Mouse (Mus musculus): ENCODE measurements around the gene Pinlyp. TPM values are rescaled to one million over a fixed set of nuclear protein-coding genes. Genes with fewer than 3 reads are reported as not detected.

Pinlyp gene
- polyA plus RNA-seq, 1 experiment from 2014 or later: 0.26 TPM

DNA sequence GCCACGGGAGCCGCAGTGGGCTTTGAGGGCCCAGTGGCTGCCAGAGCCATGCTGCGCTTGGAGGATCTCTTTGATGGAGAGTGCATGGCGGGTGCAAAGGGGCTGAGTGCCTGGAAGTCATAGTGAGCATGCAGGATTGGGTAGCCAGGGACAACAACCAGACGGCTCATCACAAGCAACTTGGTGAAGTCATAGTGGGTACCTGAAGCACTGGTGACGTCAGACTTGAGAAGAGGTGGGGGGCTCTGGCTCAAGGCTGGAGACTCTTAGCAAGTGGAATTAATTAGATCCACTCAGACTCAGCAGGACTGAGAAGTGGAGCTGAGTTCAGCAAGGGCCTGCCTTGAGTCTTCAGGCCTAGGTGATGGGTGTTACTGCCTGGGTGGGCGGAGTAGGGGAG lies 33.6 kb downstream of the Pinlyp start, which contains the start of gene AC161166.1:
AC161166.1 (minus strand) TSS at position 101 of the 400 bp plus-strand sequence.
- no peak for TF ChIP-seq CTCF (IDR thresholded peaks at IDR 0.05)
- in situ Hi-C loops (cut with MboI; ENCODE audit: low pct_unique_long_range_greater_than_20kb): no loop called here
- no peak for DNase-seq (ENCODE audit: low read depth, low spot score)
- H3K27me3 ChIP-seq: no peaks in the 10 kb centered on the region
- ChIA-PET POLR2A (interaction anchor here (1.3 kb wide), 1 partner anchor 9 kb away, joined by 3 read pairs; no protein-coding TSS in a partner anchor), CTCF (no interaction called here)
- no peak for ATAC-seq

DNA sequence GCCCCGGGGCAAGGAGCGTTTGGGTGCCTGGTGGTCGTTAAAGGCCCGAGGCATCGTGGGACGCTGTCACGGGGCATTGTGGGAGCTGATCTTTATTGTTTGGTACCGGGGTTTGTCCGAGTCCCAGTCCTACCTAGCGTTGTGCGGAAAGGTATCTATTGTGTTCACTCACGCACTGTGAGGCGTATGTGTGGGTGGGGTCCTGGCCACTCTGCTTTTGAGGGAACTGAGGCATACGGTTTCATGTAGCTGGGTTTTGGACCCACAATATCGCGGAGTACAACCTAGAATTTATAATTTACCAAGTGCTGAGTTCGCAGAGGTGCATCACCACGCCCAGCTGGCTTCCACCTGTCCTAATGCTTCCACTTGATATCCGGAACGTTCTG lies 38.2 kb downstream of the Pinlyp start:
- no peaks in the 10 kb centered on the region for H3K27me3 ChIP-seq
- no peak for DNase-seq (ENCODE audit: low read depth, low spot score)
- no peak for TF ChIP-seq CTCF (IDR thresholded peaks at IDR 0.05)
- ChIA-PET POLR2A (interaction anchor here (0.6 to 2.5 kb wide), 10 partner anchors 8 to 384 kb away, joined by 3 to 11 read pairs (median 4); partner anchors contain the start of gene Irgq), CTCF (interaction anchor here (0.6 to 2.1 kb wide), 4 partner anchors 10 to 29 kb away, joined by 3 to 7 read pairs (median 4); partner anchors contain the start of gene Irgq)
- in situ Hi-C loops (cut with MboI; ENCODE audit: low pct_unique_long_range_greater_than_20kb): no loop called here
- no peak for ATAC-seq

DNA sequence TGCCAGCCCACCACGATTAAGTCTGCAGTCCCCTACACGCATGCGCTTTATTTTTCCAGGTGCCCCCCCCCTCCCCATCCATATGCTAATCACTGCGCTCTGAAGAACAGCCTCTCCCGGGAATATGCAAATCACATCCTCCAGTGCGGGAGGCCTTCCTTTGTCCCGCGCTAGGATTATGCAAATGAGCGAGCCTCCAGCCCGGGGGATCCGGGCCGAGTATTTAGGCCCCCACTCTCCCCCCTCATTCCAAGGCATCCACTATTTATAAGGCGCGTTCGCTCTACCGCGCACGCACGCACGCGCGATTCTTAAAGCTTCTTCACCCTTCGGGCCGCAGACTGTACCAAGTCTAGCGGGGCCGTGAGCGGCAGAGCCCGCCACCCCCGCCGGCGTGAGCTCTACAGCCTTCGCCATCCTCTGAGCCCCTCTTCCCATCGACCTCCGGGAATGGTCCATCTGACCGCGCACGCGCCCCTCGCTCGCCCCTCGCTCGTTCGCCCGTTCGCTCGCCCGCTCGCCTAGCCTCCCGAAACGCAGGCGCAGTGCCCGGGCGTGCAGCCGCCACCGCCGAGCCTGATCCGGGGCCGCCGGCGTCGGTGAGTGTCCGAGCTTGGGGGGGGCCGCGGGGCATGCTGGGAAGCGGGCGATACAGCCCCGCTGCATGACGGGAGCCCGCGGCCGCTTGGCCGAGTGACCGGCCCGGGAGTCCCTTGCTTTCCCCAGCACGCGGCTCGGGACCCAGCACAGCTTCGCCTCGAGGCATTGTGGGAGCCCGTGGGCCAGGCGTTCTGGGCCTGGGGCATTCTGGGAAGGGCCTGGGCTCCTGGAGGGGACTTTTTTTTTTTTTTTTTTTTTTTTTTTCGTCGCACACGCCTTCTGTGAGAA lies 38.8 kb downstream of the Pinlyp start, which contains the start of gene Zfp428:
Zfp428 (plus strand) TSS at position 169 of the 888 bp plus-strand sequence.
- in situ Hi-C loops (cut with MboI; ENCODE audit: low pct_unique_long_range_greater_than_20kb): no loop called here
- TF ChIP-seq CTCF (IDR thresholded peaks at IDR 0.05): no peak
- DNase-seq (ENCODE audit: low read depth, low spot score): peak; percentile 53
- POLR2A ChIA-PET: interaction anchor here (0.6 to 2.5 kb wide), 13 partner anchors 9 to 383 kb away, joined by 3 to 11 read pairs (median 4); partner anchors contain the start of gene Irgq
- CTCF ChIA-PET: interaction anchor here (1.2 to 2.1 kb wide), 4 partner anchors 11 to 34 kb away, joined by 3 to 9 read pairs (median 6); partner anchors contain the start of gene Irgq
- H3K27me3 ChIP-seq: no peaks in the 10 kb centered on the region
- ATAC-seq: peak; percentile 90

DNA sequence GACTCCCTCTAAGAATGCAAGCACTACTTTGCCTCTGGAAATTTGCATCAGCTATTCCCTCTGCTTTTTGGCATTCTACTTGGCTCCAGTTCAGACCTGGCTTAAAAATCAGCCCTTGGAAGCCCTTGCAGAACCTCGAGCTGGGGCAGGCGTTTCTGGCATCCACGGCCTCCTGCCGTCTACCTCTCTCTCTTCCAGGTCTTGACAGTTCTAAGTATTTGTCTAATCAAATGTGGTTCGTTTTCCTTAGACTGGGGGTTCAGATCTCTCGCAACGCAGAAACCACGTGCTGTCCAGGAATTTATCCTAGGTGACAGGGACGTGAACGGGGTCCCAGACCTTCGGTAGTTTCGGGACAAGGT lies 39.5 kb downstream of the Pinlyp start:
- ATAC-seq (peak; percentile 1), DNase-seq (ENCODE audit: low read depth, low spot score) (peak; percentile 39)
- no peaks in the 10 kb centered on the region for H3K27me3 ChIP-seq
- POLR2A ChIA-PET: interaction anchor here (0.6 to 2.5 kb wide), 5 partner anchors 15 to 190 kb away, joined by 3 to 11 read pairs (median 4); partner anchors contain the start of gene Irgq
- no peak for TF ChIP-seq CTCF (IDR thresholded peaks at IDR 0.05)
- CTCF ChIA-PET: interaction anchor here (1.2 to 2.1 kb wide), 4 partner anchors 24 to 65 kb away, joined by 3 to 9 read pairs (median 5); partner anchors contain the start of gene Irgq
- in situ Hi-C loops (cut with MboI; ENCODE audit: low pct_unique_long_range_greater_than_20kb): no loop called here

DNA sequence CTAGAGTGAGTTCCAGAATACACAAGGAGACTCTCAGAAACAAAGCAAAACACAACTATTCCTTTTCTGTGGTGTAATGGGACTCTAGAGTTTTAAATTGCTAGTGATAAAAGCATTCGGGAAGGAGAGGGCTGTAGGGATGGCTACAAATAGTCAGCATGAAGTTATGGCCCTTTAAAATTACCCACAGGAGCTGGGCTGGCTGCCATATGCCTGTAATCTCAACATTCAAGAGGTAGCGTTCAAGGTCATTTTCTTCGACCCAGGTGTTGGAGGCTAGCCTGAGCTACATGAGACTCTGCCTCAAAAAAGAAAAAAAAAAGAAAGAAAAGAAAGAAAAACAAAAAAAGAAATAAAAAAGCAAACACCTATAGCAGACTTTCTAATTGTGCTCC lies 39.9 kb downstream of the Pinlyp start:
- TF ChIP-seq CTCF (IDR thresholded peaks at IDR 0.05): no peak
- no peaks in the 10 kb centered on the region for H3K27me3 ChIP-seq
- POLR2A ChIA-PET: interaction anchor here (0.6 to 2.5 kb wide), 5 partner anchors 13 to 190 kb away, joined by 3 to 11 read pairs (median 3); partner anchors contain the start of gene Irgq
- DNase-seq (ENCODE audit: low read depth, low spot score) (no peak), ATAC-seq (no peak)
- in situ Hi-C loops (cut with MboI; ENCODE audit: low pct_unique_long_range_greater_than_20kb): no loop called here
- CTCF ChIA-PET: interaction anchor here (1.5 to 2.1 kb wide), 2 partner anchors 33 to 64 kb away, joined by 5 to 9 read pairs; no protein-coding TSS in a partner anchor

DNA sequence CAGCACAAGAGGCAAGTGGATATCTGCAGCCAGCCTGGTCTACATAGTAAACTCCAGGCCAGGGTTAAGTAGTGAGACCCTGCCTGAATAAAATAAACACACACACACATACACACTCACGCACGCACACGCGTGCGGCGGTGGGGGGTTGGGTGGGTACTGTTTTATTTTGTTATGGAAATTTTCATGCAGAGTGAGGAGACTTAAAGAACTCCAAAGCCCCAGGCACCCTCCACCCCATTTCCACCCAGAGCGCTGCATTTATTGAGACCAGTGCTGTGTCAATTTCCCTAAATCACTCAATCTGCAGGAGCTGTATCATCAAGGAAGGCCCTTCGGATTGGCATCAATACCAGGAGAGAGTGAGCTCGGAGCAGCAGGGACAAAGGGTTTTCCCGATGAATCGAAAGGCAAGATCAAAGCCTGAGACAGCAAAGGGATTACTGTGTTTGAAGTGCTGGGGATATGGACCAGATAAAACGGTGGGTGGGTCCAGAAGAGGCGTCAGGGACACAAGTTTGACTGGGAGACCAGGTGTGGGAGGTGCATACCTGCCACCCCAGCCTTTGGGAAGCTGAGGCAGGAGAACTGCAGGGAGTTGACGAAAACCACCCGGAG lies 40.4 kb downstream of the Pinlyp start:
- no peak for ATAC-seq
- no peak for DNase-seq (ENCODE audit: low read depth, low spot score)
- TF ChIP-seq CTCF (IDR thresholded peaks at IDR 0.05): no peak
- in situ Hi-C loops (cut with MboI; ENCODE audit: low pct_unique_long_range_greater_than_20kb): no loop called here
- POLR2A ChIA-PET: interaction anchor here (0.7 to 2.5 kb wide), 4 partner anchors 13 to 26 kb away, joined by 3 to 11 read pairs (median 3); partner anchors contain the start of gene Irgq
- H3K27me3 ChIP-seq: no peaks in the 10 kb centered on the region
- CTCF ChIA-PET: interaction anchor here (1.5 to 2.1 kb wide), 2 partner anchors 32 to 64 kb away, joined by 5 to 9 read pairs; no protein-coding TSS in a partner anchor

DNA sequence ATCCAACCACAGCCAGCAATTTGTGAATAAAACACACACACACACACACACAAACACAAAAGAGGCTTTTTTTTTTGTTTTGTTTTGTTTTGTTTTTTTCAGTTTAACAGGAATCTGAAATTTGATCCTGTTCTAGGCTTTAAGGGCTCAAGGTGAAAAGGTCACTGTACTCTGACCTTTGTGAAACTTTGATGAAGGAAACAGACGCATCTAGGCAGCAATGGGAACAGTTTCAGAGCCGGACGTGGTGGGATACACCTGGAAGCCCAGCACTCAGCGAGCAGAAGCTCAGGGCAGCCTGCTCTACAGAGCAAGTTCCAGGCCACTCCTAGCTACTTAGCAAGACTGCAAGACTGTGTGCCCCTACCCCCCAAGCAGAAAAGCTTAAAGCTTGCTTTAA lies 41.0 kb downstream of the Pinlyp start:
- ChIA-PET CTCF (interaction anchor here (1.5 to 2.1 kb wide), 2 partner anchors 31 to 63 kb away, joined by 5 to 9 read pairs; no protein-coding TSS in a partner anchor), POLR2A (interaction anchor here (1.2 kb wide), 2 partner anchors 13 to 19 kb away, joined by 3 read pairs; no protein-coding TSS in a partner anchor)
- DNase-seq (ENCODE audit: low read depth, low spot score) (no peak), ATAC-seq (no peak)
- no peak for TF ChIP-seq CTCF (IDR thresholded peaks at IDR 0.05)
- in situ Hi-C loops (cut with MboI; ENCODE audit: low pct_unique_long_range_greater_than_20kb): no loop called here
- no peaks in the 10 kb centered on the region for H3K27me3 ChIP-seq

DNA sequence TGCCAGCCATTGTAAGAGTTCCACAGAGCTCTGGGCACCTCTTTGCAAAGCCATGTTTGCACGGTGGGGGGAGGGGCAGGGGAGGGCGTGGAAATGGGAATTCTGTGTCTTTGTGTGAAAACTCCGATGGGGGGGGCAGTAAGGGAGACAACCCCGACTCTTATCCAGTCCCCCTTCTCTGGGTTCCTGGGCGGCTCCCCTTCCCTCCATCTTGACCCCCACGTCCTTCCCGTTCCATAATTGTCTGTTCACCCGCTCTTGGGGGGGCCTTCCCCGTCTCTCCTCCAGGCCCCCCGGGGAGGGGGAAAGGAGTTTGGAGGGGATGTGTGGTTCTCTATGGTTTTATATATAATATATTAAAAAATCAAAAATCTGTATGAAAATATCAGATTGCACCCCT lies 41.9 kb downstream of the Pinlyp start:
- DNase-seq (ENCODE audit: low read depth, low spot score) (no peak), ATAC-seq (no peak)
- in situ Hi-C loops (cut with MboI; ENCODE audit: low pct_unique_long_range_greater_than_20kb): no loop called here
- ChIA-PET POLR2A (no interaction called here), CTCF (no interaction called here)
- no peak for TF ChIP-seq CTCF (IDR thresholded peaks at IDR 0.05)
- no peaks in the 10 kb centered on the region for H3K27me3 ChIP-seq

DNA sequence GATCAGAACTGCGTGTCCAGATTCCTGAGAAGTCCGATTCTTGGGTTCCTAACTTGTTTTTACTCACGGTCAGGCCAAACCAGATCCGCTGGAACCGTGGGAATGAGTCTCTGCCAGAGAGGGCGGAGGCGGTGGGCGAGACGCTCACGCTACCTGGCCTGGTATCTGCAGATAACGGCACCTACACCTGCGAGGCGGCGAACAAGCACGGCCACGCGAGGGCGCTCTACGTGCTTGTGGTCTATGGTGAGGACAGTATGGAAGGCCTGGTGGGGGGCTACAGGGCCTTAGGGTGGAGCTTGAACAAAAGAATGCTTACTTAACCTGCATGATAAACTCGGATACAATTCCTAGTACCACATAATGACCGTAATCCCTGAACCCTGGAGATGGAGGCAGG lies 44.4 kb downstream of the Pinlyp start:
- DNase-seq (ENCODE audit: low read depth, low spot score) (no peak), ATAC-seq (no peak)
- TF ChIP-seq CTCF (IDR thresholded peaks at IDR 0.05): no peak
- no peaks in the 10 kb centered on the region for H3K27me3 ChIP-seq
- in situ Hi-C loops (cut with MboI; ENCODE audit: low pct_unique_long_range_greater_than_20kb): no loop called here
- CTCF ChIA-PET: interaction anchor here (0.7 to 1.9 kb wide), 3 partner anchors 17 to 166 kb away, joined by 3 to 9 read pairs (median 3); no protein-coding TSS in a partner anchor
- POLR2A ChIA-PET: interaction anchor here (0.7 kb wide), 1 partner anchor 12 kb away, joined by 3 read pairs; no protein-coding TSS in a partner anchor

DNA sequence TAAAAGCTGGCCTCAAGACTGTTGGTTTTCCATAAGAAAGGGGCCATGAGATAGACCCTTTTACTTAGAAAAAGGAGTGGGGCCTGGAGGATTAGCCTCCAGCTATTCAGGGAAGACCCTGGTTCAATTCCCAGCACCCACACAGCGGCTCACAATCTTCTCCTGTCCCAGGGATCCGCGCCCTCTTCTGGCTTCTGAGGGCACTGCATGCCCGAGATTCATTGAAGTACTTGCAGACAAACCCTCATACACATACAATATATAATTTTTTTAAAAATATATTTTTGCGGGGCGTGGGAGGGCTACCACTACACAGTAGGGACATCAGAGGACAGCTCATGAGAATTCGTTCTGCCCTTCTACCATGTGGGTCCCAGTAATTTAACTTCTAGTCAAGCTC lies 45.0 kb downstream of the Pinlyp start:
- POLR2A ChIA-PET: no interaction called here
- ATAC-seq: no peak
- no peak for TF ChIP-seq CTCF (IDR thresholded peaks at IDR 0.05)
- in situ Hi-C loops (cut with MboI; ENCODE audit: low pct_unique_long_range_greater_than_20kb): no loop called here
- CTCF ChIA-PET: interaction anchor here (0.7 to 1.9 kb wide), 3 partner anchors 17 to 165 kb away, joined by 3 to 9 read pairs (median 3); no protein-coding TSS in a partner anchor
- no peak for DNase-seq (ENCODE audit: low read depth, low spot score)
- H3K27me3 ChIP-seq: no peaks in the 10 kb centered on the region
